Mouse (Mus musculus): ENCODE measurements around the gene Zic4. TPM values are rescaled to one million over a fixed set of nuclear protein-coding genes. Genes with fewer than 3 reads are reported as not detected.
A peak's percentile ranks its signal among the peaks of the same experiment; 100 is the strongest.

The Zic4 gene
- polyA plus RNA-seq, 1 experiment from 2014 or later: 43.0 TPM

DNA sequence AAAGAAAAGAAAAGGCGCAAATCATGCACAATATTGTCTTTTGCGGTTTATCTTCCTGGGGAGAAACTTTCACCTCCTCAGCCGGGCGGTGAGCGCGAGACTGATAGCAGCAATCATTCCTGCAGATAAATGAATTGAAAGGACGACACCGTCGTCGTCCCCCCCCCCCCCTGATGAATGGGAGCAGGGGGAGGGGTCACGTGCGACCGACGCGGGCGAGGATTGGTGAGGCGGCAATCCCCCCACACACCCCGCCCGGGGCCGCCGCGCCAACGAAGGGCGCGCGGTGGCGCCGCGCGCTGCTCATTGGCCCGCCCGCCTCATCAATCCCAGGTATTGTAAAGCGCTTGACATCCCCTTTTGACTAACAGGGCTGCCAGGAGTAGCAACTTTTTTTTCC is 3.5 kb downstream of the Zic4 start, which contains the start of gene Zic1:
Zic1 (minus strand) TSS at position 147 of the 400 bp plus-strand sequence.
- H3K9me3 ChIP-seq: no peaks in the 10 kb centered on the region
- H3K9ac ChIP-seq: peak within 1 kb of the TSS; percentile 98
- peak; percentile 89 for ATAC-seq (ENCODE audit: low read depth)
- peak within 1 kb of the TSS; percentile 57 for H3K4me2 ChIP-seq
- WGBS: under 1% methylated on average over 33 of the region's 33 CpGs
- H3K4me3 ChIP-seq: peak within 1 kb of the TSS; percentile 72
- peaks cover 54% of the 10 kb centered on the region for H3K27me3 ChIP-seq
- peaks cover 13% of the 10 kb centered on the region for H3K36me3 ChIP-seq
- H3K4me1 ChIP-seq (replicated peaks): peaks cover 7% of the 10 kb centered on the region; the same call in 1 of the 2 replicates
- peak within 1 kb of the TSS; percentile 99 for H3K27ac ChIP-seq (replicated peaks)

DNA sequence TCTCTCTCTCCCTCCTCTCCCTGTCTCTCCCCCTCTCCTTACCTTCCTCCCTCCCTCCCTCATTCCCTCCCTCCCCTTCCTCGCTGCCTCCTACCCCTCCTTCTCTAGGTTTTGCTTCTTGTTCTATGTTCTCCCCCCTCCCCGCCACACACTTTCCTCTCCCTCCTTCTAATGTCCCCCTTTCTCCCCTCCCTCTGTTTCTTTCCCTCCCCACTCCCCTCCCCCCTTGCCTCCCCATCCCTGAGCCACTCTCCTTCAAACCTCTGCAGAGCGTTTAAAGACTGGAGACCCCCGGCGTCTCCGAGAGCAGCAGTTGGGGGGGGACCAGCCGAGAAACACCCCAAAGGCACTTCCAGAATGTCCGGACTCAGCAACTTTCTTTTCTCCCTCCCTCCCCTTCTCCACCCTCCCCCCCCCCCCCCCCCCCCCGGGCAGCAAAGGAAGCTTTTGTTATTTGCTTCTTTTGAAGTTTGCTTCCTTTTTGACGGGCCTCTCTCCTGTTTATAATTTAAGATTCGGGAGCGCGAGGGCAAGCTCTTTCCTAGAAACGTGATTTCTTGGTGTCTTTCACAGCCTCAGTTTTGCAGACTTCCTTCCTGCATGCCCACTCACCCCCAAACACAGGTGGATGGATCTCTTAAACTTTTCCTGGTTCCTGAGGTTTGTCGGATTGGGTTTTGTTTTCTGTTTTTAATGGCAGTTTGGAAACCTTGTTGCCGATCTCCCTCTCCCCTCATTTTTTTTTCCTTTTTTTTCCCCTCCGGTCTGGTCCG is 4.2 kb downstream of the Zic4 start:
- peak overlapping the region; percentile 99 for H3K27ac ChIP-seq (replicated peaks)
- peaks cover 61% of the 10 kb centered on the region for H3K27me3 ChIP-seq
- peak; percentile 34 for ATAC-seq (ENCODE audit: low read depth)
- WGBS: 0% methylated on average over 15 of the region's 18 CpGs
- H3K9ac ChIP-seq: peak overlapping the region; percentile 73
- H3K4me1 ChIP-seq (replicated peaks): peaks cover 10% of the 10 kb centered on the region; the same call in 1 of the 2 replicates
- peak overlapping the region; percentile 72 for H3K4me3 ChIP-seq
- H3K4me2 ChIP-seq: peak overlapping the region; percentile 57
- peaks cover 12% of the 10 kb centered on the region for H3K36me3 ChIP-seq
- no peaks in the 10 kb centered on the region for H3K9me3 ChIP-seq

DNA sequence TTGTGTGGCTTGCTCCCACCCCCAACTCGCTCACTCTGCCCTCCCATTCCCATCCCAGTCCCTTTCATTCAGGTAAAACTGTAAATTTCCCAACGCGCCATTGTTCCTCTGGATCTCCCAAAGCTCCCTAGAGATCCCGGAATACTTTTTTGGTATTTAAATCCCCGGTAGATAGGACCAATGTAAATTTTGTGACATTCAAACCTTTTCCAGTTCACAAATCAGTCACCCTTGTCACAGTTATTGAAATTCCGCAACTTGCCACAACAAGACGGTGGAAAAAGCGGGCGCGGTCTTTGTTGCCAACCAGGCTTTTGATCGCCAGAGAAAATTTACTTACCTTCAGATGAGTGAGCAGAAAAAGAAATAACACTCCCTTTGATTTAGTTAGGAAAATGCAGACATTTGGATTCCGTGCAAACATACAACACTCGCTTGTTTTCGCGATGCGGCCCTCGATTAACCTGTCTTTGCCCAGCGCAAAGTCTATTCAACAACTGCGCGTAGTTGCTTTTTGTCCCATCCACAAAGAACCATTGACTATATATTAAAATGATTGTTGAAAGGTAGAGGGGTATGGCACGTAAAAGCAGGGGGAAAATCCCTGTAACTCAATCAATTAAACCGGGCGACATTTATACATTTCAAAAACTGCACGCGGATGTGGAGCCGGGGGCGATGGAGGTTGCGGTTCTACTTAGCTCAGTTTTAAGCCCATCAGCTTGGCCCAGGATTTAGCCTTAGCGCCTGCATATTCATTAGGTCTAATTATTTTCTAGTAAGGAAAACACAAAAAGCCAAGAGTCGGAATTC is 5.0 kb downstream of the Zic4 start:
- 1% methylated on average over 30 of the region's 30 CpGs for WGBS
- peak overlapping the region; percentile 99 for H3K27ac ChIP-seq (replicated peaks)
- peaks cover 13% of the 10 kb centered on the region; the same call in 1 of the 2 replicates for H3K4me1 ChIP-seq (replicated peaks)
- no peaks in the 10 kb centered on the region for H3K9me3 ChIP-seq
- peak overlapping the region; percentile 57 for H3K4me2 ChIP-seq
- H3K36me3 ChIP-seq: peaks cover 4% of the 10 kb centered on the region
- H3K27me3 ChIP-seq: peaks cover 69% of the 10 kb centered on the region
- no peak for ATAC-seq (ENCODE audit: low read depth)
- H3K4me3 ChIP-seq: peak overlapping the region; percentile 72
- peak overlapping the region; percentile 73 for H3K9ac ChIP-seq

DNA sequence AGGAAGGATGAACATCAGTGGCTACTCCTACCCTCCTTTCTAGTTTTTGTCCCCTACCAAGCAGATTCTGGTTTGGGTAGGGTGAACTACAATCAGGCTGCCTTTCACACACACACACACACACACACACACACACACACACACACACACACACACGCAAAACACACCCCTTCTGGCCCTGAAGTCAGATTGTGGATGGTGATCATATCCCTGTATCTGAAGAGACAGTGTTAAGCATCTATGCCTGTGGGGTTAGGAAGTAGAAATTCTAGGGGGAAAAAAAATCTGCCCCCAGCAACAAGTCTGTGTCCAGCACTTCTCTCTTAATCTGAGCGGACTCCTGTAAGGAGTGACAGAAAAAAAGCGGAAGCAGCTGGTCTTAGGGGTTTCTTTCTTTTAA is 5.9 kb downstream of the Zic4 start:
- H3K4me1 ChIP-seq (replicated peaks): peaks cover 13% of the 10 kb centered on the region; the same call in 1 of the 2 replicates
- 6% methylated on average over 3 of the region's 3 CpGs for WGBS
- peaks cover 72% of the 10 kb centered on the region for H3K27me3 ChIP-seq
- peak overlapping the region; percentile 74 for H3K9ac ChIP-seq
- peaks cover 4% of the 10 kb centered on the region; the same call in 1 of the 2 replicates for H3K36me3 ChIP-seq
- ATAC-seq (ENCODE audit: low read depth): no peak
- peak overlapping the region; percentile 57 for H3K4me2 ChIP-seq
- H3K4me3 ChIP-seq: peak overlapping the region; percentile 40
- no peaks in the 10 kb centered on the region for H3K9me3 ChIP-seq
- peak overlapping the region; percentile 99 for H3K27ac ChIP-seq (replicated peaks)

DNA sequence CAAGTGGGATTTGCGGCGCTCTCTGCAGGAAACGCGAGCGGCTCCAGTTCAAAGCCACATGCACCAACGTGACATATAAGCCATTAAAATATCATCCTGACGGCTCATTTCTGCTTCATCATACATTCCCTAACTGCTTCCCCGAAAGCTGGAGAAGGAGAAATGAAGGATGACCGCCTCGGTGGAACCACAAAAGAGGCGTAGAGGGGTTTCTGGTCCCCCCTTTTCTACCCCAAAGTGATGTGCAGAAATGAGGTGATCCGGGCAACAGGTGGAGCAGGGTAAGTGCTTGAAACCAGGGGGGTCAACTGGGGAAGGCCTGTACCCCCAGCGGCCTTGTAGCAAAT is 6.7 kb downstream of the Zic4 start:
- H3K27ac ChIP-seq (replicated peaks): peak overlapping the region; percentile 99
- H3K27me3 ChIP-seq: peaks cover 69% of the 10 kb centered on the region
- H3K4me1 ChIP-seq (replicated peaks): peaks cover 13% of the 10 kb centered on the region; the same call in 1 of the 2 replicates
- 7% methylated on average over 13 of the region's 13 CpGs for WGBS
- H3K9me3 ChIP-seq: no peaks in the 10 kb centered on the region
- peaks cover 2% of the 10 kb centered on the region; the same call in 1 of the 2 replicates for H3K36me3 ChIP-seq
- ATAC-seq (ENCODE audit: low read depth): no peak
- H3K4me2 ChIP-seq: peak overlapping the region; percentile 57
- peak overlapping the region; percentile 74 for H3K9ac ChIP-seq
- H3K4me3 ChIP-seq: peak overlapping the region; percentile 40

DNA sequence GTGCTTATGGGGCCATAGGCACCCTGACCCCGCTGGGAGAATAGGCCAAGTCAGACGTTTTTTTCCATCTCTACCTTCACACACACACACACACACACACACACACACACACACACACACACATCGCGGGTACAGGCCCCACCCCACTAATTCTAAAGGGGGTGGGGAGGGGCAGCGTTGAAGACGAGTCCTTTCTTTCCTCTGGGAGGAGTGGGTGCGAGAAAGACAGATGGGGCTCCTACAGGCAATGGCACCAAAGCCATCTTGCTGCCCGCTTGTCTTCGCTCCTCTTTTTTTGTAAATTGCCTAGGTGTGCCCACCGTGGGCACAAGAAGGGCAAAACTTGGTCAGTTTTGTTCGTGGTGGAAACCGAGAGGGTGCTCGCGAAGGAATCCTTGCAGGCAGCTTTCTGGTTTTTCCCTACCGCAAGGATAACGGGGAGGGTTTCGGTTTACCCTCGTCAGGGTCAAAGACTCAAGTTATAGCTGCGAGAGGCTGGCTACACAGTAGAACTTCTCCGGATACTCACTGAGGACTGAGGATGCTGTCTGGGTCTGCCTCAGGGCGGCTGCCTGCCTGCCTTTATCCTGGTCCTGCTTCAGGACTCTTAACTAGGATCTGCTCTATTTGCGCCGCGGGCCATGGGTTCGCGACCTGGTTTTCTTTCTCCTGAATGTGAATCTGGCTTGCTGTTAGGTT is 7.2 kb downstream of the Zic4 start:
- no peak for ATAC-seq (ENCODE audit: low read depth)
- Histone ChIP-seq H3K36me3 (no peaks in the 10 kb centered on the region), H3K9ac (peak overlapping the region; percentile 74), H3K27ac (replicated peaks) (peak overlapping the region; percentile 99), H3K9me3 (no peaks in the 10 kb centered on the region), H3K27me3 (peaks cover 73% of the 10 kb centered on the region), H3K4me3 (peak overlapping the region; percentile 40), H3K4me2 (peak overlapping the region; percentile 57), H3K4me1 (replicated peaks) (peaks cover 13% of the 10 kb centered on the region; the same call in 1 of the 2 replicates)
- WGBS: 4% methylated on average over 26 of the region's 26 CpGs

DNA sequence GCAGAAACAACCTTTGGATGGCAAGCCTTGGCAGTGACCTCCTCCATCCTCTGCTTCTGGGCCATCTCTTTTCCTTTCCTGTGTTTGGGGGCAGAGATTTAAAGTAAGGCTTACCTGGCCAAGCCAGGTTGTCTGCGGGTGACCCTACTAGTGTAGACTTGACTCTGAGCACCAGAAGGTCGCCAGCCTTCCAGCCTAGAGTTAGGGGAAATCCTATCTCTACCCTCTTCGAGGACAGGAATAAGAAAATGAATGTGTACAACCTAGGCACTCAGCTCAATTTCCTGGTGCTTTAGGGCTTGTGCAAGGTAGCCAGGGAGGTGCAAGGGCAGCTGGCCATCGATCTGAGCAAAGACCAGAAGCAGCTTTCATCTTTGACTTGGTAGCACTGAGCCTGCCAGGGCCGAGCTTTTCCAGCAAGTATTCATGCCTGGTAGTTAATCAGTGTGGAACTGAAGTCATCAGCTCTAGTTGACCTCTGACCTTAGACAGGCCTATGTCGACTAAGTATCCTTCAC is 8.0 kb downstream of the Zic4 start:
- no peaks in the 10 kb centered on the region for H3K9me3 ChIP-seq
- H3K27me3 ChIP-seq: peaks cover 80% of the 10 kb centered on the region
- WGBS: 12% methylated on average over 6 of the region's 6 CpGs
- H3K27ac ChIP-seq (replicated peaks): peak overlapping the region; percentile 99
- H3K4me3 ChIP-seq: peak overlapping the region; percentile 40
- peak overlapping the region; percentile 74 for H3K9ac ChIP-seq
- ATAC-seq (ENCODE audit: low read depth): no peak
- H3K4me2 ChIP-seq: peak overlapping the region; percentile 57
- H3K4me1 ChIP-seq (replicated peaks): peaks cover 13% of the 10 kb centered on the region; the same call in 1 of the 2 replicates
- H3K36me3 ChIP-seq: no peaks in the 10 kb centered on the region

DNA sequence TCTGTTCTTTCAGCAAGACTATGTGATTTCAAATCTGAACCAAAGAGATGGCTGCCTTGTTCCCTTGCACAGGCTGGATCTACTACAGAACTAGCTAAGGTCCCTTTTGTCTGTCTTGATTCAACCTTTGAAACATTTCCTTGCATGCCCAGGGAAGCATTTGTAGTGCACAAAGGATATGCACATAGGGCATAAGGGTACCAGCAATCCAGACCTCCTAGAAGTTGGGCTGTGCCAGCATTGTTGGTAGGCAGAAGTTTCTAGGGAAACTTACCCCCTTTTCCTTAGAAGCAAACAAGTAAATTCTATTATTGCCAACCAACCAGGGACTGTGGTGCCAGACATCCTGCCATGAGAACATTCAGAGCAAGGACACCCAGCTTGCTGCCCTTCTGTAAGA is 8.8 kb downstream of the Zic4 start:
- Histone ChIP-seq H3K27me3 (peaks cover 88% of the 10 kb centered on the region), H3K4me3 (peak overlapping the region; percentile 40)

DNA sequence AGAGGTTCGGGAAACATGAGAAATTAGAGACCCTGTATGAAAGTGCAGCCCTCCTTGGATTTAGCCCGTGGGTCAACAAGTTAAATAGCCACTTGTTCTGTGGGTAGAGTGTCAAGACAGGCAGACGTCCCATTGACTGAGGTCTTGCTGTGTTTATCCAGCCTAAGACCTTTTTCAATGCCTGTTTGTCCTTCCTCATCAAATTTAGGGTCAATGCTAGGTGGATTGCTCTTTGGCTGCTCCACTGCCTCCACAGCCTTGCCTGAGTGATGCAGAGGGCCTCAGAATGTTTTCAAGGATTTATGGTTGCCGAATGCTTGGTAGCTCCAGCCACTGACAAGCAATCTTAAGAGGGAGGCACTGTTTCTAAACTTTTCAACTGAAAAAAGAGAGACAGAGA is 9.4 kb downstream of the Zic4 start:
- Histone ChIP-seq H3K36me3 (no peaks in the 10 kb centered on the region), H3K4me1 (replicated peaks) (peaks cover 15% of the 10 kb centered on the region; the same call in 1 of the 2 replicates), H3K27ac (replicated peaks) (peak overlapping the region; percentile 99), H3K27me3 (peaks cover 92% of the 10 kb centered on the region), H3K9ac (peak overlapping the region; percentile 74), H3K4me3 (peak overlapping the region; percentile 40), H3K9me3 (no peaks in the 10 kb centered on the region), H3K4me2 (peak overlapping the region; percentile 57)
- ATAC-seq (ENCODE audit: low read depth): no peak
- 13% methylated on average over 4 of the region's 4 CpGs for WGBS

More for the DNA sequence above, 8.8 kb downstream of the Zic4 start:
- no peak for ATAC-seq (ENCODE audit: low read depth)
- Histone ChIP-seq H3K9ac (peak overlapping the region; percentile 74), H3K4me2 (peak overlapping the region; percentile 57), H3K27ac (replicated peaks) (peak overlapping the region; percentile 99), H3K4me1 (replicated peaks) (peaks cover 13% of the 10 kb centered on the region; the same call in 1 of the 2 replicates), H3K36me3 (no peaks in the 10 kb centered on the region), H3K9me3 (no peaks in the 10 kb centered on the region)

DNA sequence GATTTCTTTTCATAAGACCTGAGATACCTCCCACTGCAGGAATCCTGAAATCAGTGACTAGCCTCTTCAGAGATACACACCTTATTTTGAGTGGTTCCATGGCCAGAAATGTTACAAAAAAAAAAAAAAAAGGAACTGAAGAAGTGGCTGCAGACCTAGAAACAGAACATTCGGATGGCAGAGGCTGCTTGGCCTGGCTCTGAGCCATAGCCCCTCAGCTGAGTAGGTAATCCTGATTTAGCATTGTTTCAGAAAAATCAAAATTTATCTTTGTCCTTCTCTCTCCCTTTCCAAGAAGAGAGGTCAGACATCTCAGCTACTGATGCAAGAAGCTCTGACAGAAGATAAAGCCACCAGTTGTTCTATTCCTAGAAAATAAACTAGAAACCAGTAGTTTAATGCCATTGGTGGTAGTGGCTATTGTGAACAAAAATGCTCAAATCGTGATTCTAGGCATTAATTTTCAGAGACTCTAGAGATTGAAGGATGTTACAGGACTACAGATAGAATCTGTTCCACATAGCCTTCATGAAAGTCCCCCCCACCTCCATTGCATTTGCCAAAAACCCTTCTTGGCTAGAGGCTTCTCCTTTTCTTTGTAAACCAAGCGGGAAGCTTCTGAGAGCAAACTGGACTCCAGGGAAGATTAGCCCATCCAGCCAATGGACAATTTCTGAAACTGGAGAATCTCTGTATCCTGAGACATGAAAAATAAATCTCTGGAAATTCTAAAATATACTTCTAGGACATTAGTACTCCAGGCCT is 11.8 kb downstream of the Zic4 start:
- no peak overlapping the region for H3K4me3 ChIP-seq
- ATAC-seq (ENCODE audit: low read depth): no peak
- H3K4me2 ChIP-seq: peak overlapping the region; percentile 33; the same call in 1 of the 2 replicates
- WGBS: 21% methylated on average over 3 of the region's 3 CpGs
- H3K9me3 ChIP-seq: no peaks in the 10 kb centered on the region
- peaks cover 31% of the 10 kb centered on the region for H3K4me1 ChIP-seq (replicated peaks)
- peaks cover 93% of the 10 kb centered on the region for H3K27me3 ChIP-seq
- peak overlapping the region; percentile 15 for H3K27ac ChIP-seq (replicated peaks)
- H3K36me3 ChIP-seq: no peaks in the 10 kb centered on the region
- H3K9ac ChIP-seq: peak overlapping the region; percentile 9; the same call in 1 of the 2 replicates

DNA sequence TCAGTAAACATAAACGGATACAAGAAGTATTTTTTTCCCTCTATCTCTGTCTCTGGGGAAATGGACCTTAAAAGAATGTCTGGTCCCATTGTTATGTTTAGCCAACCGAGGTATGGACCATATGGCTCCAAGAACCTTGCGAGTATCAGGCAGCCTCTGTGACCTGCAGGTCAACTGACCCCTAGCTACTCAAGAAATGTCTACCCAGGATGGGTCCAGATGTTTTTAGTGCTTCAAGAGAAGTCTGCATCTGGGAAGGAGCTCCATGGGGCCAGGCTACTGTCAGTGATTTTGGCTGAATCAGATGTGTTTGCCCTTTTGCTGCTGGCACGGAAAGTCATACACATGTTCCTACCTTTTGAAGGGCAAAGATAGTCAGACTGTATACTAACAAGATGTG is 12.5 kb downstream of the Zic4 start:
- Histone ChIP-seq H3K9ac (peak overlapping the region; percentile 44; the same call in 1 of the 2 replicates), H3K27ac (replicated peaks) (peak overlapping the region; percentile 67), H3K27me3 (peaks cover 93% of the 10 kb centered on the region), H3K36me3 (no peaks in the 10 kb centered on the region), H3K9me3 (no peaks in the 10 kb centered on the region), H3K4me2 (peak overlapping the region; percentile 33), H3K4me3 (peak overlapping the region; percentile 9), H3K4me1 (replicated peaks) (peaks cover 31% of the 10 kb centered on the region)
- WGBS: 15% methylated on average over 4 of the region's 4 CpGs
- ATAC-seq (ENCODE audit: low read depth): no peak
